Mouse (Mus musculus) C2C12 (cell line): ENCODE data around the gene Slco3a1.

ENCODE experiments used
- CTCF ChIP-seq: IDR thresholded peaks from one replicate; pipeline ENCODE4 v1.5.1; 2011; ENCODE audit not compliant: control insufficient read depth, insufficient read depth, insufficient read length
- MAX ChIP-seq: IDR thresholded peaks from one replicate; pipeline ENCODE4 v1.6.1; 2011; ENCODE audit warnings: mild to moderate bottlenecking, control low read depth
- MYOD1 ChIP-seq: IDR thresholded peaks from one replicate; pipeline ENCODE4 v1.6.1; 2011; ENCODE audit warnings: low read depth; ENCODE audit not compliant: control insufficient read depth, insufficient read length
- MYOG ChIP-seq: IDR thresholded peaks from one replicate; pipeline ENCODE4 v1.6.1; 2011; ENCODE audit not compliant: control insufficient read depth, insufficient read length; ENCODE audit errors: extremely low read depth
- USF1 ChIP-seq: IDR thresholded peaks from one replicate; pipeline ENCODE4 v1.6.1; 2011; ENCODE audit warnings: low read depth, mild to moderate bottlenecking, control low read depth, moderate library complexity

DNA sequence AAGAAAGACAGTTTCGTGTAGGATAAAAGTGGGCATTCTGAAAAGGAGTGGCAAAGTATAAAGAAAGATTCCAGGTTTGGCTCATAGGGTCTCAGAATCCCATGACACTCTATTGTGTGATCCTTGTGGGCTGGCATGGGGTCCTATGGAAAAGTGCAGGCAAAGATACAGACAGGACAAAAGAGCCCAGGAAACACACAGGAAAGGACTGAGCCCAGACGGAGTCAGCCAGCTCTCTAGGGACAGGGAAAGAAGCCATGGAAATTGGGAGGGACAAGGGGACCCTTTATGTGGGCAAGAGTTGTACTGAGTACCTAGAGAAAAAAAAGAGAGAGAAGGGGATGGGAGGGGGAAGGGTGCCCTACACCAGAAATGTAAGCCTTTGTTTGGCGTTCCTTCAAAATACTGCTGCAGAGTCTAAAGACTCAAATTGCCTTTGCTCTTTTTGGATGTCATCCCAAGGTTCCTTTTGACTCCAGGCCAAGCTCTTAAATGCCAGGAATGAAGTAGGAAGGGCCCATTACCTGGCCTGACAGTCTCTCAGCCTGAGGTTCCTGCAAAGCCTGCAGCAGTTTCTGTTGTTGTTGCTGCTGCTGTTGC, 238.6 kb downstream of the Slco3a1 start:
- TF ChIP-seq MAX (no peak), CTCF (no peak), MYOG (no peak), MYOD1 (no peak), USF1 (no peak)
